Mouse (Mus musculus): ENCODE data around the gene Mapk14.

- TF ChIP-seq CTCF (IDR thresholded peaks at IDR 0.05; ENCODE audit: borderline replicate concordance, control insufficient read depth, extremely low read depth, insufficient read depth, low read length, poor library complexity) (no peak), POLR2A (IDR thresholded peaks at IDR 0.05; ENCODE audit: control insufficient read depth, extremely low read depth, insufficient read depth, low read length, poor library complexity) (no peak)
Observed at GRCm38 (mm10) chr17:28750580-28750979, 59.5 kb downstream of the Mapk14 start.
